Mouse (Mus musculus): ENCODE results near the gene Jazf1. TPM values are rescaled to one million over a fixed set of nuclear protein-coding genes. Genes with fewer than 3 reads are reported as not detected.
A peak's percentile ranks its signal among the peaks of the same experiment; 100 is the strongest.

Jazf1 gene
- polyA plus RNA-seq, 1 experiment from 2014 or later, result 10.0 TPM

GRCm38 (mm10) chr6:52919442-52919841, 149.0 kb downstream of the Jazf1 start:
- H3K9ac ChIP-seq (ENCODE audit: low read depth, low read length), result no peak overlapping the region
- no peak for DNase-seq (ENCODE audit: low spot score)
- H3K27ac ChIP-seq (ENCODE audit: low read depth, low read length), result no peak overlapping the region
- no peaks in the 10 kb centered on the region for H3K9me3 ChIP-seq (ENCODE audit: control insufficient read depth, low read length)
- no peak for ATAC-seq (ENCODE audit: low FRiP score)
- 79% methylated on average over 7 of the region's 7 CpGs for WGBS
- H3K27me3 ChIP-seq (ENCODE audit: control insufficient read depth, insufficient read depth, low read length), result no peaks in the 10 kb centered on the region
- no peaks in the 10 kb centered on the region for H3K36me3 ChIP-seq (ENCODE audit: control insufficient read depth, insufficient read depth, low read length)
- no peaks in the 10 kb centered on the region for H3K4me1 ChIP-seq (replicated peaks; ENCODE audit: control insufficient read depth, insufficient read depth, low read length)
- no peak overlapping the region for H3K4me3 ChIP-seq (ENCODE audit: low read depth, low read length)
- H3K4me2 ChIP-seq (replicated peaks; ENCODE audit: low read depth, low read length), result no peak overlapping the region

- ATAC-seq (ENCODE audit: low FRiP score), result no peak
Measured at GRCm38 (mm10) chr6:52918980-52919379, 149.5 kb downstream of the Jazf1 start.

GRCm38 (mm10) chr6:52917471-52917870, 151.0 kb downstream of the Jazf1 start:
- no peaks in the 10 kb centered on the region for H3K9me3 ChIP-seq (ENCODE audit: control insufficient read depth, low read length)
- WGBS, result 90% methylated on average over 4 of the region's 4 CpGs

More at GRCm38 (mm10) chr6:52918980-52919379, 149.5 kb downstream of the Jazf1 start:
- no peaks in the 10 kb centered on the region for H3K9me3 ChIP-seq (ENCODE audit: control insufficient read depth, low read length)
- no peaks in the 10 kb centered on the region for H3K36me3 ChIP-seq (ENCODE audit: control insufficient read depth, insufficient read depth, low read length)
- WGBS, result 3% methylated on average over 2 of the region's 2 CpGs
- H3K27me3 ChIP-seq (ENCODE audit: control insufficient read depth, insufficient read depth, low read length), result no peaks in the 10 kb centered on the region
- no peaks in the 10 kb centered on the region for H3K4me1 ChIP-seq (replicated peaks; ENCODE audit: control insufficient read depth, insufficient read depth, low read length)
- DNase-seq (ENCODE audit: low spot score), result peak; percentile 82
- H3K4me3 ChIP-seq (ENCODE audit: low read depth, low read length), result no peak overlapping the region
- H3K9ac ChIP-seq (ENCODE audit: low read depth, low read length), result no peak overlapping the region
- H3K4me2 ChIP-seq (replicated peaks; ENCODE audit: low read depth, low read length), result no peak overlapping the region
- H3K27ac ChIP-seq (ENCODE audit: low read depth, low read length), result no peak overlapping the region

GRCm38 (mm10) chr6:52916836-52917376, 151.5 kb downstream of the Jazf1 start:
- no peak overlapping the region for H3K9ac ChIP-seq (ENCODE audit: low read depth, low read length)
- DNase-seq (ENCODE audit: low spot score), result no peak
- H3K4me1 ChIP-seq (replicated peaks; ENCODE audit: control insufficient read depth, insufficient read depth, low read length), result no peaks in the 10 kb centered on the region
- no peaks in the 10 kb centered on the region for H3K36me3 ChIP-seq (ENCODE audit: control insufficient read depth, insufficient read depth, low read length)
- no peak overlapping the region for H3K4me3 ChIP-seq (ENCODE audit: low read depth, low read length)
- no peak overlapping the region for H3K27ac ChIP-seq (ENCODE audit: low read depth, low read length)
- H3K9me3 ChIP-seq (ENCODE audit: control insufficient read depth, low read length), result no peaks in the 10 kb centered on the region
- H3K27me3 ChIP-seq (ENCODE audit: control insufficient read depth, insufficient read depth, low read length), result no peaks in the 10 kb centered on the region
- 81% methylated on average over 3 of the region's 3 CpGs for WGBS
- ATAC-seq (ENCODE audit: low FRiP score), result no peak
- H3K4me2 ChIP-seq (replicated peaks; ENCODE audit: low read depth, low read length), result no peak overlapping the region

More at GRCm38 (mm10) chr6:52917471-52917870, 151.0 kb downstream of the Jazf1 start:
- Histone ChIP-seq H3K27me3 (ENCODE audit: control insufficient read depth, insufficient read depth, low read length) (no peaks in the 10 kb centered on the region), H3K4me3 (ENCODE audit: low read depth, low read length) (no peak overlapping the region), H3K9ac (ENCODE audit: low read depth, low read length) (no peak overlapping the region), H3K36me3 (ENCODE audit: control insufficient read depth, insufficient read depth, low read length) (no peaks in the 10 kb centered on the region), H3K27ac (ENCODE audit: low read depth, low read length) (no peak overlapping the region), H3K4me1 (replicated peaks; ENCODE audit: control insufficient read depth, insufficient read depth, low read length) (no peaks in the 10 kb centered on the region), H3K4me2 (replicated peaks; ENCODE audit: low read depth, low read length) (no peak overlapping the region)
- no peak for DNase-seq (ENCODE audit: low spot score)
- ATAC-seq (ENCODE audit: low FRiP score), result no peak

- Histone ChIP-seq H3K36me3 (ENCODE audit: control insufficient read depth, insufficient read depth, low read length) (no peaks in the 10 kb centered on the region), H3K4me3 (ENCODE audit: low read depth, low read length) (no peak overlapping the region), H3K27me3 (ENCODE audit: control insufficient read depth, insufficient read depth, low read length) (no peaks in the 10 kb centered on the region), H3K4me1 (replicated peaks; ENCODE audit: control insufficient read depth, insufficient read depth, low read length) (no peaks in the 10 kb centered on the region), H3K9ac (ENCODE audit: low read depth, low read length) (no peak overlapping the region), H3K27ac (ENCODE audit: low read depth, low read length) (no peak overlapping the region), H3K9me3 (ENCODE audit: control insufficient read depth, low read length) (no peaks in the 10 kb centered on the region), H3K4me2 (replicated peaks; ENCODE audit: low read depth, low read length) (no peak overlapping the region)
- no peak for ATAC-seq (ENCODE audit: low FRiP score)
- DNase-seq (ENCODE audit: low spot score), result no peak
- WGBS, result 75% methylated on average over 2 of the region's 2 CpGs
Measured at GRCm38 (mm10) chr6:52914921-52915320, 153.5 kb downstream of the Jazf1 start.

GRCm38 (mm10) chr6:52912143-52912918, 156.1 kb downstream of the Jazf1 start:
- Histone ChIP-seq H3K9ac (ENCODE audit: low read depth, low read length) (no peak overlapping the region), H3K36me3 (ENCODE audit: control insufficient read depth, insufficient read depth, low read length) (no peaks in the 10 kb centered on the region), H3K27ac (ENCODE audit: low read depth, low read length) (no peak overlapping the region), H3K4me1 (replicated peaks; ENCODE audit: control insufficient read depth, insufficient read depth, low read length) (no peaks in the 10 kb centered on the region), H3K4me3 (ENCODE audit: low read depth, low read length) (no peak overlapping the region), H3K27me3 (ENCODE audit: control insufficient read depth, insufficient read depth, low read length) (no peaks in the 10 kb centered on the region), H3K4me2 (replicated peaks; ENCODE audit: low read depth, low read length) (no peak overlapping the region), H3K9me3 (ENCODE audit: control insufficient read depth, low read length) (no peaks in the 10 kb centered on the region)
- 72% methylated on average over 5 of the region's 5 CpGs for WGBS
- no peak for DNase-seq (ENCODE audit: low spot score)
- ATAC-seq (ENCODE audit: low FRiP score), result no peak

GRCm38 (mm10) chr6:52906801-52907200, 161.6 kb downstream of the Jazf1 start:
- Histone ChIP-seq H3K27ac (ENCODE audit: low read depth, low read length) (no peak overlapping the region), H3K4me3 (ENCODE audit: low read depth, low read length) (no peak overlapping the region), H3K4me1 (replicated peaks; ENCODE audit: control insufficient read depth, insufficient read depth, low read length) (no peaks in the 10 kb centered on the region), H3K27me3 (ENCODE audit: control insufficient read depth, insufficient read depth, low read length) (no peaks in the 10 kb centered on the region), H3K9ac (ENCODE audit: low read depth, low read length) (no peak overlapping the region), H3K9me3 (ENCODE audit: control insufficient read depth, low read length) (no peaks in the 10 kb centered on the region), H3K4me2 (replicated peaks; ENCODE audit: low read depth, low read length) (no peak overlapping the region), H3K36me3 (ENCODE audit: control insufficient read depth, insufficient read depth, low read length) (no peaks in the 10 kb centered on the region)
- no peak for ATAC-seq (ENCODE audit: low FRiP score)
- WGBS, result 79% methylated on average over 5 of the region's 5 CpGs
- DNase-seq (ENCODE audit: low spot score), result no peak

GRCm38 (mm10) chr6:52905100-52905499, 163.3 kb downstream of the Jazf1 start:
- ATAC-seq (ENCODE audit: low FRiP score), result no peak
- Histone ChIP-seq H3K27ac (ENCODE audit: low read depth, low read length) (no peak overlapping the region), H3K4me1 (replicated peaks; ENCODE audit: control insufficient read depth, insufficient read depth, low read length) (no peaks in the 10 kb centered on the region), H3K9ac (ENCODE audit: low read depth, low read length) (no peak overlapping the region), H3K27me3 (ENCODE audit: control insufficient read depth, insufficient read depth, low read length) (no peaks in the 10 kb centered on the region), H3K4me3 (ENCODE audit: low read depth, low read length) (no peak overlapping the region), H3K4me2 (replicated peaks; ENCODE audit: low read depth, low read length) (no peak overlapping the region), H3K9me3 (ENCODE audit: control insufficient read depth, low read length) (no peaks in the 10 kb centered on the region), H3K36me3 (ENCODE audit: control insufficient read depth, insufficient read depth, low read length) (no peaks in the 10 kb centered on the region)
- DNase-seq (ENCODE audit: low spot score), result no peak
- 87% methylated on average over 3 of the region's 3 CpGs for WGBS

Measured in hindbrain, embryonic 11.5 days (tissue).